Mouse (Mus musculus) neural tube, embryonic 14.5 days (tissue): ENCODE measurements around the gene Plscr2. TPM values are rescaled to one million over a fixed set of nuclear protein-coding genes. Genes with fewer than 3 reads are reported as not detected.
"Not testable (repeated sequence)": the region's sequence is repeated elsewhere in the genome, so short reads cannot be mapped to it uniquely, and the experiment has no call there.

Experiments used
- ATAC-seq: fragments of 200-750 bp; cut with Nextera tagmentation; 2 replicates; pipeline ENCODE4 v1.8.0; 2017; ENCODE audit warnings: low read depth, mild to moderate bottlenecking, moderate TSS enrichment, moderate library complexity
- H3K27ac ChIP-seq: fragments of 300-500 bp; sonication (generic); 2 replicates; pipeline ENCODE4 v1.5.1; 2014; ENCODE audit warnings: low read depth, mild to moderate bottlenecking, control low read depth, low read length, moderate library complexity, mixed read lengths
- H3K27me3 ChIP-seq: fragments of 300-500 bp; sonication (generic); 2 replicates; pipeline ENCODE4 v1.6.1; 2014; ENCODE audit warnings: low read length; ENCODE audit not compliant: control insufficient read depth, insufficient read depth
- H3K36me3 ChIP-seq: fragments of 300-500 bp; sonication (generic); 2 replicates; pipeline ENCODE4 v1.6.1; 2014; ENCODE audit warnings: low read length, mixed read lengths; ENCODE audit not compliant: control insufficient read depth, insufficient read depth
- H3K4me1 ChIP-seq: fragments of 300-500 bp; sonication (generic); 2 replicates; pipeline ENCODE4 v1.6.1; 2014; ENCODE audit warnings: low read length; ENCODE audit not compliant: control insufficient read depth, insufficient read depth
- H3K4me2 ChIP-seq: fragments of 300-500 bp; sonication (generic); 2 replicates; pipeline ENCODE4 v1.6.1; 2014; ENCODE audit warnings: mild to moderate bottlenecking, low read depth, low read length, control low read depth
- H3K4me3 ChIP-seq: fragments of 300-500 bp; sonication (generic); 2 replicates; pipeline ENCODE4 v1.5.1; 2014; ENCODE audit warnings: low read depth, low read length, control low read depth, mixed read lengths
- H3K9ac ChIP-seq: fragments of 300-500 bp; sonication (generic); replicated peaks from 2 replicates; pipeline ENCODE4 v1.6.1; 2014; ENCODE audit warnings: low read depth, mild to moderate bottlenecking, control low read depth, low read length, mixed read lengths
- H3K9me3 ChIP-seq: fragments of 300-500 bp; sonication (generic); 2 replicates; pipeline ENCODE4 v1.6.1; 2016; ENCODE audit warnings: low read length; ENCODE audit not compliant: control insufficient read depth
- WGBS: fragments of 180-500 bp; shearing (Covaris S2); extraction: QIAGEN DNeasy Blood & Tissue Kit; methylation state at CpG from one replicate; pipeline ENCODE4 v1.1.7; 2014; 5-methylcytosine and 5-hydroxymethylcytosine counted together
- polyA plus RNA-seq: library from polyadenylated mRNA; unstranded; fragments of >200 nt; fragmentation: Nextera tagmentation; extraction: Ambion mirVana; gene quantifications from 2 replicates; pipeline ENCODE4 v1.2.1, GENCODE M21; 2014

Gene Plscr2
- polyA plus RNA-seq, 1 experiment from 2014 or later: not detected

DNA sequence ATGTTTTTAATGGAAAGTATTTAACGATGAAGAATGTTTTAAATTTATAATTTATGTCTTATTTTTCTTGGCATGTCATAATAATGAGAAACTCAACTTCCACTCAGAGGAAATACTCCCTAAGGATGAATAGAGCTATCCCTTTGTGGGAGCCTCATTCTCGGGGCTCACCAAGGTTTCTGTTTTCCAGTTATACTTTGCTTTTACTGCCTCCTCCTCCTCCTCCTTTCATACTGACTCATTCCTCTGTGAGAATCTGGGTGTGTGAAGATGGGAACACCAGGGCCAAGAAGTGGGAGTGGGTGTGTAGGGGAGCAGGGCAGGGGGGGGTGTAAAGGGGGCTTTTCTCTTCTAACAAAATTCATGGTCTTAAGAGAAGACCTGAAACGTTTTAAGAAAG, 17.5 kb downstream of the Plscr2 start:
- H3K27ac ChIP-seq: no peak overlapping the region
- 67% methylated on average over 3 of the region's 3 CpGs for WGBS
- H3K4me2 ChIP-seq: no peak overlapping the region
- no peaks in the 10 kb centered on the region for H3K9me3 ChIP-seq
- no peak for ATAC-seq
- no peak overlapping the region for H3K4me3 ChIP-seq
- no peaks in the 10 kb centered on the region for H3K4me1 ChIP-seq
- no peak overlapping the region for H3K9ac ChIP-seq
- no peaks in the 10 kb centered on the region for H3K27me3 ChIP-seq
- no peaks in the 10 kb centered on the region for H3K36me3 ChIP-seq

DNA sequence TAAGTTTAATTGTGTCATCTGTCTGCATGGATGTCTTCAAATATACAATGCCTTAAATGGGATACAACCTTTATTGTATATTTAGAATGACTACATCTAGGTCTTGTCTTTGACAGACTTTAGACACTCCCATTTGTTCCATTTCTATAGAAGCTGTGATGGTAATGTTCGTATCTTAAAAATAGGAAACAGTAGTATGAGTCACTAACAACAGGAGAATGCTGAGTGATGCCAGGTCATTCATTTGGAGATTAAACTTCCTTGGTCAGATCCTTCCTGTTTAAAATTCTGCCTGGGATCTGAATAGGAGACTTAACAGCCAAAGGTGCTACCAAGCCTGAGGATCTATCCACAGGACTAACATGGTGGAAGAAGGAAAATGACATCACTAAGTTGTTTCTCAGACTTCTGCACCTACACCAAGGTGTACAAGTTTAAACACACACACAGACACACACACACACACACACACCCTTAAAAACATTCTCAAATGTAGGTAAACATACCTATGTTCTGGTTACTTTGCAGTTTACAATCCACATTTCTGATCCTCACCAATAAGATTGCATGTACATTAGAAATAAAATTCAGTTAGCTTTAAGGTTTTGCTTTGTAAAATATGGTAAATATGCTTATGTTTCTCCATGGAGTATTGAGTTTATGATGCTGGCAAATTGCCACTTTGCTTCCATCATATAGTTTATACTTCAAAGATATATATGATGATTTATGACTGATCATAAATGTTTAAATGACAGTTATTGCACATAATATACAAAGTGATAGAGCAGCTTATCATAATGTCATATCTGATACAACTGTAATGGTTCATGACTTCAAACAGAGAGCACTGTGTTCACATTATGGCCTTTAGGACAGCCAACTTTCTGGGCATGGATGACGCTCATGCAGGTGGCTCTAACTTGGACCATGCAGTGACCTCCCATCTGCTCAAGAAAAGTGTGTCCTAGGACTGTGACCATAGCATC, 18.5 kb downstream of the Plscr2 start:
- no peak overlapping the region for H3K9ac ChIP-seq
- H3K27ac ChIP-seq: no peak overlapping the region
- no peaks in the 10 kb centered on the region for H3K9me3 ChIP-seq
- no peaks in the 10 kb centered on the region for H3K36me3 ChIP-seq
- H3K4me1 ChIP-seq: no peaks in the 10 kb centered on the region
- H3K4me3 ChIP-seq: no peak overlapping the region
- no peaks in the 10 kb centered on the region for H3K27me3 ChIP-seq
- no peak for ATAC-seq
- WGBS: 92% methylated on average over 2 of the region's 2 CpGs
- no peak overlapping the region for H3K4me2 ChIP-seq

GRCm38 (mm10) chr9:92298288-92298687, 22.9 kb downstream of the Plscr2 start:
- no peak for ATAC-seq
- 65% methylated on average over 1 of the region's 1 CpGs for WGBS

GRCm38 (mm10) chr9:92301213-92301612, 25.8 kb downstream of the Plscr2 start:
- H3K4me3 ChIP-seq: no peak overlapping the region
- H3K27me3 ChIP-seq: no peaks in the 10 kb centered on the region
- no peak overlapping the region for H3K27ac ChIP-seq
- ATAC-seq: no peak
- H3K9ac ChIP-seq: no peak overlapping the region
- no peaks in the 10 kb centered on the region for H3K36me3 ChIP-seq
- H3K4me2 ChIP-seq: no peak overlapping the region
- no peaks in the 10 kb centered on the region for H3K4me1 ChIP-seq
- no peaks in the 10 kb centered on the region for H3K9me3 ChIP-seq
- WGBS: 77% methylated on average over 3 of the region's 3 CpGs

More at GRCm38 (mm10) chr9:92298288-92298687, 22.9 kb downstream of the Plscr2 start:
- Histone ChIP-seq H3K27me3 (no peaks in the 10 kb centered on the region), H3K9me3 (no peaks in the 10 kb centered on the region), H3K4me3 (no peak overlapping the region), H3K27ac (no peak overlapping the region), H3K4me2 (no peak overlapping the region), H3K36me3 (no peaks in the 10 kb centered on the region), H3K4me1 (no peaks in the 10 kb centered on the region), H3K9ac (no peak overlapping the region)

GRCm38 (mm10) chr9:92305075-92305474, 29.7 kb downstream of the Plscr2 start:
- WGBS: 78% methylated on average over 8 of the region's 8 CpGs
- Histone ChIP-seq H3K36me3 (no peaks in the 10 kb centered on the region), H3K9me3 (no peaks in the 10 kb centered on the region), H3K27ac (no peak overlapping the region), H3K4me2 (no peak overlapping the region), H3K9ac (no peak overlapping the region), H3K4me3 (no peak overlapping the region), H3K27me3 (no peaks in the 10 kb centered on the region), H3K4me1 (no peaks in the 10 kb centered on the region)
- no peak for ATAC-seq

- Histone ChIP-seq H3K9ac (no peak overlapping the region), H3K4me1 (no peaks in the 10 kb centered on the region), H3K27me3 (no peaks in the 10 kb centered on the region), H3K4me3 (no peak overlapping the region), H3K36me3 (no peaks in the 10 kb centered on the region), H3K4me2 (no peak overlapping the region), H3K27ac (no peak overlapping the region), H3K9me3 (no peaks in the 10 kb centered on the region)
- ATAC-seq: no peak
- WGBS: 69% methylated on average over 8 of the region's 8 CpGs
These were observed 30.3 kb downstream of the Plscr2 start for GRCm38 (mm10) chr9:92305620-92306220.

DNA sequence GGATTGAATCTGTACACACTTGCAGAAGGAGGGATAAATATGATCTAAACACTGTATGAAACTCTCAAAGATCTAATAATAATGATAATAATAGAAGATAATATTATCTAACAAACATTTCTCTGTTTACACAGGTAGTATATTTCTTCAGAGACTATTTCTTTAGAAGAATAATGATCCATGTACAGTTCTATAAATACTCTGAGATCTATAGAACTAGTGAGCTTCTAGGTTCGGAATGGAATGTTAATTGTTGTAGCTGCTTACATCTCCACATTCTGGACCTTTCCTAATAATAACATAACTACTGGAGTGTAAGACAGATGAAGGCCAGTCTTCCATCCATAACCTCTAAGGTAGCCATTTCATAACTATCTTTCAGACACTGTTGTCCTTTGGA, 33.7 kb downstream of the Plscr2 start, which contains the start of gene 1700057G04Rik:
Gene 1700057G04Rik (plus strand): TSS at position 301 of the 400 bp plus-strand sequence.
- Histone ChIP-seq H3K4me2 (no peak within 1 kb of the TSS), H3K27ac (no peak within 1 kb of the TSS), H3K27me3 (no peaks in the 10 kb centered on the region), H3K4me1 (no peaks in the 10 kb centered on the region), H3K4me3 (no peak within 1 kb of the TSS), H3K9ac (no peak within 1 kb of the TSS), H3K36me3 (no peaks in the 10 kb centered on the region), H3K9me3 (no peaks in the 10 kb centered on the region)
- 88% methylated on average over 1 of the region's 1 CpGs for whole genome bisulfite sequencing
- no peak for ATAC-seq

DNA sequence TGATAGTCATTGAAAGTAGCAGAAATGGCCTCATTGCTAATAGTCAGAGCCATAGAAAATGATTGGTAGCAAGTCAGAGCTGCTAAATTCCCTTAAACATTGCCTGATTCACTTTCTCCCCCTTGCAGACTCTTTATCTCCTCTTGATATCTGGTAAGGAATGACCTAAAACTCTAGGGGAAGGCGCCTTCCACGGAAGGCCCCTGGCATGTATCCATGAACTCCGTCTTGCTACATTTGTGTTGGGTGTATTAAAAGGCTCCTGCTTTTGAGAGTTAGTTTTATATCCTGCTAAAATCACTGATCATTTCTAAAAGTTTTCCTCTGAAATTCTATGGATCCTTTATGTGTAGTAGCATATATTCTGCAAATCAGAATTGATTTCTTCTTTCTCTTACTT, 41.4 kb downstream of the Plscr2 start:
- Histone ChIP-seq H3K4me2 (no peak overlapping the region), H3K27me3 (no peaks in the 10 kb centered on the region)

DNA sequence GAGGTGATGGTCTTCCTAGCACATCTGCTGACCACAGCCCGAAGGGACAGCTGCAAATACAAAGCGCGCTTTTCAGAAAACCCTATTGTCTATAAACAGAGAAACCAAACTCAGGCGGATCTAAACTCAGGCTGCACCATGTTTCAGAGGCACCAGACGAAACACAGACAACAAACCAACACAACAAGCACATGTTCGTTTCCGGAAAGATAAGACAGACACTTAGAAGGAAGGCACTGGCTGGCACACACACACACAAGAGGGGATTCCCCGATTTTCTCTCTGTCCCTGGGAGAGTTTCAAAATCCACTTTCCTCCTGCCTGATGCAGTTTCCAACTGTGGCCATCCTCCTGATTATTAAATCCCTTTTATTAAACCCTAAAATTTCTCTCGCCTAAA, 50.5 kb downstream of the Plscr2 start:
- not testable (repeated sequence) for H3K36me3 ChIP-seq, ATAC-seq, H3K4me3 ChIP-seq, H3K4me2 ChIP-seq, H3K27me3 ChIP-seq, H3K27ac ChIP-seq, H3K4me1 ChIP-seq, H3K9me3 ChIP-seq, H3K9ac ChIP-seq
- 84% methylated on average over 9 of the region's 9 CpGs for WGBS

More for the DNA sequence above, 41.4 kb downstream of the Plscr2 start:
- H3K9me3 ChIP-seq: no peaks in the 10 kb centered on the region
- 90% methylated on average over 3 of the region's 3 CpGs for WGBS
- H3K9ac ChIP-seq: no peak overlapping the region
- ATAC-seq: no peak
- H3K4me3 ChIP-seq: no peak overlapping the region
- no peaks in the 10 kb centered on the region for H3K4me1 ChIP-seq
- no peaks in the 10 kb centered on the region for H3K36me3 ChIP-seq
- H3K27ac ChIP-seq: no peak overlapping the region
